Mouse (Mus musculus) fibroblast of lung, adult 2 months (primary cell): ENCODE measurements around the gene Dnaja3.
A peak's percentile ranks its signal among the peaks of the same experiment; 100 is the strongest.

Experiments
- DNase-seq: peaks from one replicate; pipeline ENCODE4 v3.0.0-alpha.2; 2011; ENCODE audit warnings: low read depth

The Dnaja3 gene

DNA sequence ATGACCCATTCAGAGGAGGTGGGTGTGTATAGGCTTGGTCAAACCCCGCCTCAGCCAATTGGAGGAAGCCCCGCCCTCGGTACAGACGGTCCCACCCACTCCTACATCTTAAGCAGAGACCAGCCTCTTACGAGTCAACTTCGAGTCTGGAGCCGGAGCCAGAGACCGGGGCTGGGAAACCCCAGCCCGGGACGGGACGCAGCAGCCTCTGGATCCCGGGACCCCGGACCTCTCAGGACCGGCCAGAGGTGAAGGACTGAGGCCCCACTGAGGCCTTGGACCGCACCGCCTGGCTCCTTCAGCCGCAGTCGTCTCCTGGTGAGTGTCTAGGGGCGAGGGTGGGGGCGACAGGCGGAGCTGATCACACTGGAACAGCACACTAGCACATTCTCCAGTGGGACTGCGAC, at the start of gene Dnaja3, which contains the start of gene Vasn:
Dnaja3 (plus strand) TSS at position 159 of the 407 bp plus-strand sequence.
Vasn (plus strand) TSS at position 111 of the 407 bp plus-strand sequence.
- DNase-seq, result peak; percentile 89

DNA sequence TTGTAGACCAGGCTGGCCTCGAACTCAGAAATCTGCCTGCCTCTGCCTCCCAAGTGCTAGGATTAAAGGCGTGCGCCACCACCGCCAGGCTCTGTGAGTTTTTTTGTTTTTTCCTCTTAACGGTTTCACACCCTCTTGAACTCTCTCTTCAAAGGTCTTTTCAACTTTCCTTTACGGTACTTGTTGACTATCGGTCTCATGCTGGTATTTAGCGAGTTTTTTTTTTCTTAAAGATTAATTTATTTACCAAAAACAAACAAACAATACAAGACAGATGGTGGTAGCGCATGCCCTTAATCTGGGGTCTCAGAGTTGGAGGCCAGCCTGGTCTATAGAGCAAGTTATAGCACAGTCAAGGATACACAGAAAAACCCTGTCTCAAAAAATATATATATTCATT, 49.6 kb upstream of the Dnaja3 start:
- no peak for DNase-seq

DNA sequence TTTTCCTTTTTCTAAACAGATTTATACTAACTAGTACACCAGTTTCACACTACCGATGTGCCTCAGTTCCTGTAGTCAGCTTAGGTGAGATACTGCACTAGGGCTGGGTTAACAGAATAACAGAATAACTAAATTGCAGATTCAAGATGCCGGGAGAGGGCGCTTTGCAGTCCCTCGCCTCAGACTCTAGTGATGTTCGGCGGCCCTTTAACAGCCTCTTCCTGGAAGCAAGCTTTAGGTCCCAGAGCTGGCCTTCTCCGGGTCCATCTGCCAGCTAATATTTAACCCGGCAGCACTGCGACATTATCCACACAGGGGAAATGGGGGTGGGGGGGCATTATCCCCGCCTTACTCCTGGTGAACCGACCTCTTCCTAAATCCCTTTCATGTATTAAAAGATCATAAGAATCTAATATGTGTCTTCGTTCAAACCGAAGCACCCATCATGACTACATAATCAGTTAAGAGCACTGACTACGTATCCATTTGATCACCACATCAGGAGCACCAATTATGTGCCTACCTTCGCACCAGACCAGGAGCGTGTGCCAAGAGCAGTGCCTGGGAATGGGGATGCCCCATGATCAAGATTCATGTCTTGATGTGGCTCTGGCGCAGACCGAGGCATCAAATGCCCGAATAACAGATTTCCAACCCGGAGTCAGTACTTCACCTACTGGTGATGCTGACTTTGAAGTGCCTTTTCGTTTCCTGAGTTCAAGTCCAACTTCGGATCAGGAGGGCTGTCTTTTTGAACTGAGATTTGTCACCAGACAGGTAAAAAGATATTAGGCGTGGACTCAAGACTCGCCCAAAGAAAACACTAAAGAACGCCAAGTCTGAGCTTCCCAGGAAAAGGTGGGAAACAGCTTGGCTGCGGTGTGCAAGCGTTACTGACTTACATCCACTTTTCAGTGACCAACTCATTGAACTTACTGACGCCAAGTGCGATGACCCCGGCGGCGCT, 46.6 kb upstream of the Dnaja3 start:
- DNase-seq, result no peak

DNA sequence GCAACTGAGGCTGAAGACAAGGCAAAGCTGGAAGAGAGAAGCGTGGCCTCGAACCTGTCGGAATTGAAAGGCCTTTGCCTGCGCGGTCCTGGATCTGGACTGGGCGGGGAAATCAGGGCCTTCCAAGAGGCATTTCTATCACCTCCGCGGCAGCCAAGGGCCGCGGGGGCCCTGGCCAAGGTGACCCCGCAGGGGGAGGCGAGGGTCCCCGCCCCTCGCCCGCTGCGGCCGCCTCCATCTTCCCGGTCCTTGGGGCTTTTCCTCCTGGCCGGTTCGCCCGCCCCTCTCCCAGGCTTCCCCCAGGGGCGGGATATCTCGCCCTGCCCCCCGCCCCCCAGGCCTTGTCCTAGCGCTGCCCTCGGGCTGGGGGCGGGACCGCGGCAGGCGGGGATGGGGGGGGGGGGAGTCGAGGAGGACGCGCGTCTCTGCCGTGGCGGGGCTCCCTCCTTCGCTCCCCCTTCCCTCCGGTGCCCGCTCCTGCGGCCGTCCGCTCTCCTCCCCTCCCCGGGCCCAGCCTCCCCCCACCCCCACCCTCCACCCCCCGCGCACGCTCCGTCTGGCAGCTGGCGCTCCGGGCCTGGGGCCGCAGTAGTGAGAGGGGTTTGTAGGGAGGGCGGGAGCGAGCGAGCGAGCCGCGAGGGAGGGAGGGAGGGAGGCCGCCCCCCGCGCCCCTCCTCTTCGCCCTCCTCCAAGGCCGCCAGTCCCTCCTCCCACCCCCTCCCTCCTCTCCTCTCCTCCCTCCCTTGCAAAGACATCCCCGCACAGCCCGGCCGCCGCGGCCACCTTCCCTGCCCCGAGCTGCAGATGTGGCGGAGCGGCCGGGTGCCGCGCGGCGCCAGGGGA, 45.6 kb upstream of the Dnaja3 start, which contains the start of gene Glis2:
Glis2 (plus strand) TSS at position 743 of the 843 bp plus-strand sequence.
- DNase-seq, result no peak

DNA sequence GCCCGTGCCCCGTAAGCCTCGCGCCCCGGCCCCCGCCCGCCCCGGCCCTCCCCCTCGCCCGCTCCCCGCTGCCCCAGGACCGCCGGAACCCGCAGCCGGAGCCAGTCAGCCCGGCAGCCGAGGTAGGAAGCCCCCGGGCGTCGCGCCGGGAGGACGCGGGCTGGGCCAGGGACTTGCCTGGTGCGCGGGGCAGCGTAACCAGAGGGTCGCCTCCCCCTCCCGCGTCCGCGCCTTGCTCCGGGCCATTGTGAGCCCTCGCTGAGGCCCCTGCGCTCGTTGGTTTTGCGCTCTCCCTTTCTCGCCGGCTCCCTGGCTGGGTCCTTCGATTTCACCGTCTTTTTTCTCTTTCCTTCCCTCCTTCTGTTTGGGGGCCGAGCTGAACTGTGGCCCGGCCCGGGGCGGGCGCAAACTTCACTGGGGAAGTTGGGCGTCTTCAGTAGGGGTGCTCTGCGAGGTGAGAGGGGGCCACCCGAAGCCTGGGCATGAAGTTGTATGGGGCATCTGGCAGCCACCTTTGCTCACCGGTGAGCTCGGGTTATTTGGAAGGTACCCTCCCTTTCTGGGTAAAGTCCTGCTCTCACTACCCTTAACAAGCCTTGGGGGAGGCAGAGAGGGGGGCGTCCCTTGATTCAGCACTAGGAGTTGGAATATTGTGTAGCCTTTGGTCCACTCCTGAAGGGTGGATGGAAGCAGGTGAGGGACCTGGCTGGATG, 44.8 kb upstream of the Dnaja3 start:
- DNase-seq, result no peak

DNA sequence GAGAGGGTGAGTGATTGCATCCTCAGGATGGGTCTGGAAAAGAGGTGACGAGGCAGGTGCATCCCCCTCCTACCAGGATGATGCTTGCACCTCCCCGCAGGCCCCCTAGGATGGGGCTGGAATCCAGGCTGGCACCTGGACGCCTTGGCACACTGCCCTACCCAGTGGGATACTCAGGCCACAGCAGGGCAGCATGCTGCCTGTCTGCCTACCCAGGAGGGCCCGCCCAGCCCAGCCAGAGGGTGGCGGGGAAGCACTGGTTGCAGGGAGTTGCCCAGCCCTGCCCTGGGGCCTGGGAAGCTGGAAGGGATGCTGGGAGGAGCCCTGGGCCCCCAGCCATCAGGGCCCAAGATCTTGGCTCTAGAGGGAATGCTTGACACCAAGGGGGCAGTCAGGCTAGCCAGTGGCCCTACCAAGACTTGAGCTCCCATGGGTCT, 44.2 kb upstream of the Dnaja3 start:
- no peak for DNase-seq

DNA sequence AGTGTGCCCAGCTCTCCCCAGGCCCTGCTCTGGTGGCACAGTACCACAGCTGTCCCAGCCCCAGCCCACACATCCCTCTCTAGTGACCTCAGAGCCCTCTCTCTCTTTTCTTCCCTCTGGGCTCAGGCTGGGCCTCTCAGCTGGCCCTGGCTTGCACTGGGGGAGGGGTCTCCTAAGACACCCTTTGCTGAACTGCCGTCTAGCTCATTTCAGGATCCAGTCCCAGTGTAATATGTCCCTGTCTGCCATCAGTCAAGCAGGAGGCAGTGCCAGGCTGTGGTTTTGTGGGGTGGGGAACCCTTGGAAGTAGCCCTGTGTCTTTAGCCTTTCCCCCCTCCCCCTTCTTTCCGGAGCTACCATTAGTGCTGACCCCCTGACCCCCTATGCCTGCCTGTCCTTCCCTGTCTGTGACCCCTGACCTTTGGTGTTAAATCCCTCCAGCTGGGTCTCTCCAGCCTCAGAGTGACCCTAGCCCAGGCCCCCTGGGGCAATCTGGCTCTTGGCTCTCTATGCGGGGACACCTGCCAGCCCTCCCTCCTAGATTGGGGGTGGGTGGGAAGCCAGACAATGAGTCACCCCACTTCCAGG, 43.6 kb upstream of the Dnaja3 start:
- no peak for DNase-seq

DNA sequence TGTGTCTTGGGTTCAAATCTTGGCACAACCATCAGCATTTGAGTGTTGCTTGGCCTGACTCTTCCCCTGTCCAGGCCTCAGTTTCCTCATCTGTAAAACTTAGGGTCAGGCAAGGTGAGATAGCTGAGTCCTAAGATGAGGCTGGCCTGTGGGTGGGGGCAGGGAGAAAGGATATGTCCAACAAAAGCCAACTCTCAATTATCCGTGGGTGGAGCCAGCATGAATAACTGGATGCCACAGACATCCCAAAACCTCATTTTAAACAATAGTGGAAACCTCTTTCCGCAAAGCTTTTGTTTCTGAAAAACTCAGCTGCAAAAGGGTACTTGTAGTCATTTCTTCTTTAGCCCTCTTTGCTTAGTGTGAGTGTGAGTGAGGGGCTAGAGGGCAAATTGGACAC, 43.0 kb upstream of the Dnaja3 start:
- DNase-seq, result no peak

DNA sequence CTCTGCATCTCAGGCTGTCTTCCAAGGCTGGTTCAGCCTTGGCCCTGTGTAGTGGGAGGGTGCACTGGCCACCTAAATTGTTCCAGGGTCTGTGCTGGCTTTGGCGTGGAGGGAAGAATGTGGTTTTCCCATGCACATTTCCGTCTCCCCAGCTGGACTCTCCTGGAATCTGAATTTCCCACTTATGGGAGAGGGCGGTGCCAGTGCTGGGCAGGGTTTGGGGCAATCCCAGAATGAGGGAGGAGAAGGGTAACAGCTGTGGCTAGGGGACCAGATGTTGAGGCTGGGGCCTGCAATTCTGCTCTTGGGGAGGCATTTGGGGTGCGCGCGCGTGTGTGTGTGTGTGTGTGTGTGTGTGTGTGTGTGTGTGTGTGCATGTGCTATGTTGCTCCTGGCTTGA, 42.5 kb upstream of the Dnaja3 start:
- DNase-seq, result no peak

DNA sequence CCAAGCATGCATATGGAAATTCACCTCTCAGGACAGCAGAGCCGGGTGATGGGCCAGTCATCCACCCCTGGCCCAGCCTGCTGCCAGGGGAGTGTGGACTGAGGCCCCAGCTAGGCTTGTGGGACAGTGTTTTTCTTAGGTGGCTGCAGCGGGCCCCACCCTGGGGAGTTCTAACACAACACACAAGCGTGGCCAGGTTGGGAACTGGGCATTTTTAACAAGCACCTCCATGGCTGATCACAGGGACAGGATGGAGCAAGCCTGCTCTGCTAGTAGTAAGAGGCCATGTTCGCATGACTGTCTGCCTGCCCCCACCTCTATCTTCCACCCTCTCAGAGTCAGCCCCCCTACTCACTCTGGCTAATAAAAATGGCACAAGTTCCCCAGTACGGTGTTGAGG, 41.7 kb upstream of the Dnaja3 start:
- no peak for DNase-seq

DNA sequence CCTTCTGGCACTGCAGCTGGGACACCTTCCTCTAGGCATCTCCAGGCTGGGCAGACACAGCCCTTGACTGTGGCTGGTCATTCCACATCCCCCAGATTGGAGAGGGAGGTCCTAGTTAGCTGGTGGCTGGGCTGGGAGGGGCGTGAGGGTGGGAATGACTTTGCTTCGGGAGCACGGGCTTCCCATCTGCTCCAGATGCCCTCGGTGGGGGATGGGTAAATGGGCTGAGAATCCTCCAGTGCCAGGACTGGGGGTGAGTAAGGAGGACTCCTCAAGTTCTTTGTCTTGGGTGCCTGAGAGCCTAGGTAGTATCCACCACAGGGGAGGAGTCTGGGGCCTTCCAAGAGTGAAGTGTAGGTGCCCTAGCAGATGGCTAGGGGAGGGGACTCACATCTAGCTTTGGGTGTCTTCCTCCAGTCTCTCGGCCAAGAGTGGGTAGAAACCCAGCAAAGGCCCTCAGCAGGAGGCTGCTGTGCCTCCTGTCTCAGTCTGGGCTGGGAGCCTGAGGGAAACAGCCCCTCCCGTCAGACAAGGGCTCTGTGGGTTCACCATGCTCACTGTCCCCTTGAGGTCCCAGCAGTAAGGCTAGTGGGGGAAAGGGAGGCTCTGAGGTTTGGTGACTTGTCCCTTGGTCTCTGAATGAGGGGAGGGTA, 40.8 kb upstream of the Dnaja3 start:
- DNase-seq, result no peak

DNA sequence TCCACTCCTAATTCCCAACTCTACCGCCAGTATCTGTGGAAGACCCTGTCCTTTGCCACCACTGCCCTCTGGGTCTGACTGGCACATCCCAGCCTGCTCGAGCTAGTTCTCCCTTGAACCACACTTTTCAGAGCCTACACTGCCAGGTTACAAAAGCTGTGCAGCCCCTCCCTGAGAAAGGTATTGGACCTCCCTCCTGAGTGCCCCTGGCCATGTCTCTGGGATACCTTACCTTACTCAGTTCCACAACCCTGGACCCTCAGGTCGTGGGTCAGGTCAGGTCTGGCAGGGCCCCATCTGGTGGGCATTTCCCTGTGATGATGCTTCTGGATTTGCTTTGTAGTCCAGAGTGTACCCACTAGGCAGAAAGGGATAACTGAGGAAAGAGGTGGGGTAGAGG, 40.2 kb upstream of the Dnaja3 start:
- no peak for DNase-seq

DNA sequence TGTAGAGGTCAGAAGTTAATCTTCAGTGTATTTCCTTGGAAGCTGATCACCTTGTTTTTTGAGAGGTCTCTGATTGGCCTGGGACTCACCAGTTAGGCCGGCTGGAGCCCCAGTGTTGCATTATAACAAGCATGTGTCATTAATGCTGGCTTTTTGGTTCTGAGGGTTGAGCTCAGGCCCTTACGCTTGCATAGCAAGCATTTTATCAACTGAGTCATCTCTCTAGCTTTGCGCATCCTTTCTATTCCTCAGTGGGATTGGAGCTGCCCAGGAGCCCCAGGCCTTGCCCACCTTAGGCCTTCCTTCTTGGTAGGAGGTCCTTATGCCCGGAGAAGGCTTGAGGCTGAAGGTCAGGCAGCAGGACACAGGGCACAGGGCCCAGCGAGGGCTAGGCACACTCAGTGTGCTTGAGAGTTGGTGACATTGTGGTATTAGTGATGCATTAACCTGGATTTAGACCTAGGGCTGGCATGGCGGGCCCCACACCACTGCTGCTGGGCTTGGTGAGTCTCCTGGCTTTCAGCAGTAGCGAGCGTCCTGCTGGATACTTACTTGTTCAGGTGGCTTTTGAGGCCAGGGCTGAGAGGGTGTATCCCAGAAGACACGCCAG, 39.0 kb upstream of the Dnaja3 start:
- DNase-seq, result no peak

DNA sequence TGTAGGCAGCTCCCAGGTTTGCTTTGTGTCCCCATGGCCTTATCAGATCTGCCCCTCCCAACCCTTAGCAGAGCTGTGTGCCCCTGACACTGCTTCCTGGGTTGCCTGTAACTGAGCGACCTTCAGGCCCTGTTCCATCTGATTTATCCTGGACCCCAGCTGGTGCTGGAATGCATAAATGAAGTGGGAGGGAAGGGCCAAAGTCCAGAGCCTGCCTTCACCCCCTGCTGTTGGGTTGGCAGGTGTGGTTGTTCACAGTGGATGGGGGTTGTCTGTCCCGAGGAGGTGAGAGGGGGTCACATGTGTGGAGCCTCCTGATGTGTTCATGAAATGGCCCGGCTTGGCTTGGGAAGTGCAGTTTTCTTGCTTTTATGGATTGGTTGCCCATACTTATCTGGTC, 37.6 kb upstream of the Dnaja3 start:
- DNase-seq, result no peak

DNA sequence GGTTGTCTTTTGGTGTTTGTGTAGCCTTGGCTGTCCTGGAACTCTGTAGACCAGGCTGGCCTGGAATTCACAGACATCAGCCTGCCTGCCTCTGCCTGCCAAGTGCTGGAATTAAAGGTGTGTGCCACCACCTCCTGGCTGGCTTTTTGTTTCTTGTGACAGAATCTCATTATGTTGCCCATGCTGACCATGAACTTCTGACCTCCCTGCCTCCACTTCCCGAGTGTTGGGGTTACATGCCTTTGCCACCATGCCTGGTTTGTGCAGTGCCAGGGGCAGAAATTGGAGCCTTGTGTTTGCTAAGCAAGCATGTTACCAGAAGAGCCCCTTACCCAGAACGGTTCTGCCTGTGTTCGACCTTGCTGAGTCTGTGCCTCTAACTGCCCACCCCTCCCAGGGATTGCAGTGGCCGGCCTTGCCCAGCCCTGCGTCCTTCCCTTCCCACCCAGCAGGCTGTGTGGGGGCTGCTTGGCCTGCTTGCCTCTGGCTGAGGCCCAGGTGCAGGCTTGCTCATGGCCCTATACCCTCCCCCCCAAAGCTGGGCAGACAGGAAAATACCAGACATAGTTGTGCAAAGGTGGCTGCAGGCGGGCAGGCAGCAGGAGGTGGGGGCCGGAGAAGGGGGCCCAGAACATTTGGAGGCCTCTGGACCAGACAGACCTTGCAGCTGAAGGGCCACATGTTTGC, 36.9 kb upstream of the Dnaja3 start:
- DNase-seq, result no peak

DNA sequence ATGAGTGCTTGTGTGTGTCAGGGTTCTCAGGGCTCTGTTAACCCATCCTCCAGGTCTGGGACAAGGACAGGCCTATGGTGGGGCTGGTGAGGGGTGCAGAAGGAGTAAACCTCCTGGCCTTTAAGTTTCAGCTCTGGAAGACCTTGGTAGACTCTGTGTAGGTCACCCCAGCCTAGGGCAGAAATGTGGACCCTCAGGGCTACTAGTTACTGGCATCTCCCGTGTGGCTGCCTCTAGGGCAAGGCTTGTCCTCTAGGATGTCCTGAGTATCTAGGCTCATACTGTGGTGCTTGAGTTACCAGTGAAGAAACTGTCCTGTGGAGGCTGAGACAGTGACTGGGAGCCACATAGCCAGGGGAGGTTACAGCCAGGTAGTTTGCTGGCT, 36.3 kb upstream of the Dnaja3 start:
- no peak for DNase-seq

DNA sequence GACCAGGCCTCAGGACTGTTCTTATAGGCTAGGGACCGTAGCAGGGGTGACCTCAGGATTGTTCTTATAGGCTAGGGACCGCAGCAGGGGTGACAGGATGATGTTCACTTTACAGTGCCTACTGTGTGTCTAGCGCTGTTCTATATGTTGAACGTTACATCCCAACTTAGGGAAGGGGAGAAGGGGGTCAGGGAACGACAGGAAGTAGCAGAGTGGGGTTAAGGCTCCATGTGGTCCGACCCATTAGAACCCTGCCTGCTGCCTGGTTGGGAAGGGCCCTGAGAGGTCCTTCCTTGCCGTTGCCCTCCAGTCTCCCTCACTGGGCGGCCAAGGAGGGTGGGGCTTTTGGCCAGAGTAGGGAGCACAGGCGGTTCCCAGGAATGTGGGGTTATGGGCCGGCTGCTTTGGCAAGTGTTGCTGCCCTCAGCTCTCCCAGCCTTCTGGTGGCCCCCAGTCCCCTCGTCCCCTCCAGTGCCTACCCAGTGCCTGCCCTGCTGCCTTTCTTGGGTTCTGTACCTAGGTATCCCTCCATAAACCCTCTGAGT, 35.4 kb upstream of the Dnaja3 start:
- no peak for DNase-seq

DNA sequence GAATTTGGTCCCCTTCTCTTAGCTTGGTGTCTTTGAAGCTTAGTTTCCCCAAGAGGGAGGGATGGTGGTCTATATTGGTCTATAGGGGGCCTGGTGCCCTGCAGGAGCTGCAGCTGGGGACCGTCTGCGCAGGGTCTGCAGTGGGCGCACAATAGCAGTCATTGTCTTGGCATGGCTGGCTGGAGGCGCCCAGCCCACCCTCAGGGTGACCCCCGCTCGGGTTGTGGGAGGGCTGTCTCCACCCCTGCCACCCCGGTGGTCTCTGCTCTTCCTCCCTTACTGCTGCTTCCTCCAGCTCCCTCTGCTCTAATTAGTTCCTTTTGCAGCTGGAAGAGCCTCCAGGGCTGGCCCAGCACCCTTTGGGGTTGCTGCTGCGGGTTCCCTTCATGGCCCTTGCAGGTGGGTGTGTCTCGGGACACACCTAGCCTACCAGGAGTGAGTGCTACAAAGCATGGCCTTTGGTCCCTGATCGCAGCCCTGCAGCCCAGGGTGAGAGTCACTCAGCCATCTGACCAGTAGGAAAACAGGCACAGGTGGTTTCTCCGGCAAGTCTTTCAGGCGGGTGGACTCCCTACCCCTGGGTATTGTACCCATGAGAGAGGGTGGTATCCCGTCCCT, 34.2 kb upstream of the Dnaja3 start:
- no peak for DNase-seq

DNA sequence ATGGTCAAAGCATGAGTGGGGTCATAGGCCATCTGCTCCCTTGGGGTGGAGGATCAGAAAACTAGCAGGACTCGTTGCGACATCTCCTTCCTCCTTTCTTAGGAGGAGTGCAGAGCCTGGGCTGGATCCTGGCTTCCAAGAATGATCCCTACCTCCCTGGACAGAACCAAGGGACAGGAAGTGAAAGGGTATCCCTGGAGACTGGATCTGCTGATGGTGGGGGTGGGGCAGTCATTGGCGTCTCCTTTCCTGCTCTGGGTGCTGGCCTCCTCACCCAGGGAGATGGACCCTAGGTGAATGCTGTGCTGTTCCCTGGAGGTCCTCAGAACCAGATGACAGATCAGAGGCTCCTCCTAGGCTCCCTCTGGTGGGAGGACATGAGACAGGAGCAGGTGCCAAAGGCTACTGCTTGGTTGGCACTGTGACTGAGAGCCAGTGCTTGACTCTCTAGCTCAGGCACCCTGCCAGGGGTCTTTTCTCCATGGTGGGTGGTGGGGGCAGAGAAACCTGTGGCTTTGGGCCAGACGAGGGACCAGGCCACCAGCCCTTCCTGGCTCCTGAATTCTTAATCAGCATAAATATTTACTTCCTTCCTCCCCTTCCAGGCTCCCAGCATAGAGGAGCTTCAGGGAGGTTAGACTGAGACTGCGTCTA, 33.2 kb upstream of the Dnaja3 start:
- no peak for DNase-seq
